Mouse (Mus musculus) CD4-positive, CD25-positive, alpha-beta regulatory T cell, adult 4 months (primary cell): ENCODE data around the gene Pum2. TPM values are rescaled to one million over a fixed set of nuclear protein-coding genes. Genes with fewer than 3 reads are reported as not detected.
A peak's percentile ranks its signal among the peaks of the same experiment; 100 is the strongest.
"Not testable (repeated sequence)": the region's sequence is repeated elsewhere in the genome, so short reads cannot be mapped to it uniquely, and the experiment has no call there.

Source experiments
- ATAC-seq: one replicate; pipeline ENCODE4 v1.8.0; 2017
- polyA plus RNA-seq, 2 experiments: library from polyadenylated mRNA; unstranded; fragments of 100-300 nt; shearing (Covaris generic); gene quantifications; one replicate each; pipeline ENCODE4 v1.2.1; 2017

The Pum2 gene
- 10 to 100 TPM; 66.0 to 67.0 TPM for polyA plus RNA-seq

- peak; percentile 85 for ATAC-seq
Observed at GRCm38 (mm10) chr12:8673974-8674306, at the start of gene Pum2. Pum2 (plus strand) TSS chr12:8674134.

GRCm38 (mm10) chr12:8629537-8629936 is 44.4 kb upstream of the Pum2 start:
- no peak for ATAC-seq

GRCm38 (mm10) chr12:8631691-8632090 is 42.2 kb upstream of the Pum2 start:
- no peak for ATAC-seq

- no peak for ATAC-seq
Observed at GRCm38 (mm10) chr12:8632737-8633365, 41.1 kb upstream of the Pum2 start.

- ATAC-seq, result no peak
Observed at GRCm38 (mm10) chr12:8634306-8634705, 39.6 kb upstream of the Pum2 start.

- ATAC-seq, result peak; percentile 27
Observed at GRCm38 (mm10) chr12:8635546-8635945, 38.4 kb upstream of the Pum2 start.

- ATAC-seq, result no peak
Observed at GRCm38 (mm10) chr12:8636945-8637344, 37.0 kb upstream of the Pum2 start.

GRCm38 (mm10) chr12:8638411-8639087 is 35.4 kb upstream of the Pum2 start:
- ATAC-seq, result peak; percentile 40

- ATAC-seq, result not testable (repeated sequence)
Observed at GRCm38 (mm10) chr12:8640186-8640585, 33.7 kb upstream of the Pum2 start.

GRCm38 (mm10) chr12:8640711-8641424 is 33.1 kb upstream of the Pum2 start:
- peak; percentile 93 for ATAC-seq

GRCm38 (mm10) chr12:8641425-8641735 is 32.6 kb upstream of the Pum2 start:
- no peak for ATAC-seq

GRCm38 (mm10) chr12:8648211-8648610 is 25.7 kb upstream of the Pum2 start:
- not testable (repeated sequence) for ATAC-seq

GRCm38 (mm10) chr12:8650027-8650426 is 23.9 kb upstream of the Pum2 start:
- ATAC-seq, result not testable (repeated sequence)

GRCm38 (mm10) chr12:8656596-8656995 is 17.3 kb upstream of the Pum2 start:
- ATAC-seq, result no peak

- no peak for ATAC-seq
Observed at GRCm38 (mm10) chr12:8657116-8657515, 16.8 kb upstream of the Pum2 start.

- ATAC-seq, result no peak
Observed at GRCm38 (mm10) chr12:8657629-8658366, 16.1 kb upstream of the Pum2 start.

- peak; percentile 42 for ATAC-seq
Observed at GRCm38 (mm10) chr12:8659406-8660279, 14.3 kb upstream of the Pum2 start.

GRCm38 (mm10) chr12:8661747-8662146 is 12.2 kb upstream of the Pum2 start:
- no peak for ATAC-seq

GRCm38 (mm10) chr12:8662175-8662574 is 11.8 kb upstream of the Pum2 start:
- peak; percentile 93 for ATAC-seq

- no peak for ATAC-seq
Observed at GRCm38 (mm10) chr12:8662721-8663120, 11.2 kb upstream of the Pum2 start.

GRCm38 (mm10) chr12:8667473-8668255 is 6.3 kb upstream of the Pum2 start:
- ATAC-seq, result peak; percentile 51
